Mouse (Mus musculus) heart, adult 10 weeks (tissue): ENCODE results near the gene Camsap3. TPM values are rescaled to one million over a fixed set of nuclear protein-coding genes. Genes with fewer than 3 reads are reported as not detected.

ENCODE experiments used
- polyA plus RNA-seq: library from polyadenylated mRNA; stranded (reverse); fragments of 350-450 nt; fragmentation: Illumina TruSeq; extraction: RNeasy Lipid Tissue Mini Kit (QIAGEN cat#74804); gene quantifications from one replicate; pipeline ENCODE4 v1.2.3, GENCODE M21; 2014; ENCODE audit warnings: low read depth, low replicate concordance

Camsap3 gene
- polyA plus RNA-seq = 1.6 TPM

DNA sequence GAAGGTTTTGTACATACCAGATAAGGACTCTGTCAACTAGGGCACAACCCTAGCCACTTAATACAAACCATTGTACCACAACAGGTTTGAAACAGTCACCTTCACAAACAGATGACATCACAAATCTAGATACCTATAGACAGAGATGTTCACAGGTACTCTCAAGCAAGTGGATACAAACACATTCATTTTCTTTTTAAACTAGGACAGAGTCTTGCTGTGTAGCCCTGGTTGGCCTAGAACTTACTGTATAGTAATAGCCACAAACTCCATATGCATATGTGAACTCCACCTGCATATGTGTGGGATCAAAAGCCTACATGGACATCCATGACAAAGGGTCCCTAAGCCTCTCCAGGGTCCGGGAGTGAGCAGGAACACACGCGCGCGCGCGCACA lies at the start of gene Camsap3:
Gene Camsap3, plus strand, starts transcription at position 301 of the 398 bp plus-strand sequence.

DNA sequence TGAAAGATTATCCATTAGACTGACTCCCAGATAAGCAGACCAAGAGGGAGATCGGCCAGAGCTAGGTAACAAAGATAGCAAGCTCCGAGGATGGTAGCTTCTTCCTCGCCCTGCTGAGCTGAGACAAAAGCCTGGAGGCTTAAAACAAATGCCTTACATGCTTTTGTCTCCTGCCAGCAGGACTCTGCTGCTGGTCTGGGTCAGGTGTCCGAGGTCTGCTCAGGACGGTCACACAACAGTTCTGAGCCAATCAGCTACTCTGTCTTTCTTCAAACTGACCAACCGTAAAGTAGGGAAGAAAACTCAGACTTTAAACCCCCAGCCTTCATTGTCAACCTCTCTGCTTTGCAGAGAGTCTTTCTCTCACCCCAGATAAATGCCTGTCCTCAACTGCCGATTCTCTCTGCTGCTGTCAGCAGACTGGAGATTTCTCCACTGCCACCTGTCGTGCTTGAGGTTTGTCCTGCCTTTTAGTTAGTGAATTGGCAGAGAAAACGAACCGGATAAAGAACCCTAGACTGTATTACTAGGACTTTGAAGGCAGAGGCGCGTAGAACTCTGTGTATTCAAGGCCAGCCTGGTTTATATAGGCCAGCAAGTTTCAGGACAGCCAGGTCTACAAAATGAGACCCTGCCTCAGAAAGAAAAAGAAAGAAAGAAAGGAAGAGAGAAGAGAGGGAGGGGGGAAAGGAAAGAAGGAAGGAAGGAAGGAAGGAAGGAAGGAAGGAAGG lies 19.3 kb upstream of the Camsap3 start, which contains the start of gene C330021F23Rik:
Gene C330021F23Rik, plus strand, starts transcription at position 350 of the 731 bp plus-strand sequence.

DNA sequence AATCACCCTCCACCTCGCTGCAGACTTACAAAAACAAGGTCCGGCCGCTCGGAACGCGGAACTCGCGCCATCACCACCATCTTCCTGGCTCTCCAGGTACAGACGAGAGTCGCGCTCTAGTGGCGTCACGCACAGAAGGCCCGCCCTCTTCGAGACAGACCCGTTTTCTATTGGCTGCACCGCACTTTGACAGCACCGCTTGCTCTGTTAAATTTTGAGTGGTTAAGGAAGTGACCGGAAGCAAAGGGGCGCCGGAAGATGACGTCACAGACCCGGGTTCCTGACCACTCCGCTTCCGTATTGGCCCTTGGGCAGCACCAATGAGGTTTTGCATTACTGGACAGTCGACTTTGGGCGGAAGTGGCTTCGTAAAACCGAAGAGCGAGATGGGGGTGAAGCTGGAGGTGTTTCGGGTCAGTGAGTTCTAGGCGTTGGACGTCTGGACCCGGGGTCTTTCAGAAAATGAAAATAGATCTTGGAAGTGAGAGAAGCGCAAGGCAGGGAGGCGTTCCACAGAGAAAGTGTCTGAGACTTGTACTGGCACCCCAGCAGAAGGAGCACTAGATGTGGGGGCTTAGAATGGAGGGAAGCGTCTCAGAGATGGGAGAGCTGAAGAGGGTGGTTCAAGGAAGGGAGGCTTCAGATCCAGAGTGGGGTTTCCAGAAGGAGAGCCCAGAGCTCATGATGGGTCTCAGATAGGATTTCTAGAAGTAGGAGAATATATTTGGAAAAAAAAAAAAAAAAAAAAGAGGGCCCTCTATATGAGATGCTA lies 34.3 kb downstream of the Camsap3 start, which contains the start of the genes Xab2 and Pet100:
Gene Xab2, minus strand, starts transcription at position 118 of the 772 bp plus-strand sequence.
Gene Pet100, plus strand, starts transcription at position 350 of the 772 bp plus-strand sequence.

DNA sequence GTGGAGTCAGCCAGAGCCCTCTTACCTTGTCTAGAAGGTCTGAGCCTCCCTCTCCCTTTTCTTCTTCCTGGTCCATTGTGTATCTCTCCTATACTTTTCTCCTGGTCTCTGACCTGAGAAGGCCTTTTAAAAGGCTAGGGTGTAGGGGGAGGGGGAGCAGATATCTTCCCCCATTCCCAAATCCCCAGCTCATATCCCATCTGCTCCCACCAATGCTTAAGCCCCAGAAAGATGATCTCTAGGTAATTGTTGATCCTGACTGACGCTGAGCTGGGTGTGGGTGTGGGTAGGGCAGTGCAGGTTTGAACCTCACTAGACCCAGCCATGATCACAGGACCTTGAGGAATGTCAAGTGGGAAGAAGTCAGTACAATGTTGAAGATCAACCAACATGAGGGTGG lies 38.4 kb downstream of the Camsap3 start, which contains the start of gene Pcp2:
Gene Pcp2, minus strand, starts transcription at position 101 of the 400 bp plus-strand sequence.

DNA sequence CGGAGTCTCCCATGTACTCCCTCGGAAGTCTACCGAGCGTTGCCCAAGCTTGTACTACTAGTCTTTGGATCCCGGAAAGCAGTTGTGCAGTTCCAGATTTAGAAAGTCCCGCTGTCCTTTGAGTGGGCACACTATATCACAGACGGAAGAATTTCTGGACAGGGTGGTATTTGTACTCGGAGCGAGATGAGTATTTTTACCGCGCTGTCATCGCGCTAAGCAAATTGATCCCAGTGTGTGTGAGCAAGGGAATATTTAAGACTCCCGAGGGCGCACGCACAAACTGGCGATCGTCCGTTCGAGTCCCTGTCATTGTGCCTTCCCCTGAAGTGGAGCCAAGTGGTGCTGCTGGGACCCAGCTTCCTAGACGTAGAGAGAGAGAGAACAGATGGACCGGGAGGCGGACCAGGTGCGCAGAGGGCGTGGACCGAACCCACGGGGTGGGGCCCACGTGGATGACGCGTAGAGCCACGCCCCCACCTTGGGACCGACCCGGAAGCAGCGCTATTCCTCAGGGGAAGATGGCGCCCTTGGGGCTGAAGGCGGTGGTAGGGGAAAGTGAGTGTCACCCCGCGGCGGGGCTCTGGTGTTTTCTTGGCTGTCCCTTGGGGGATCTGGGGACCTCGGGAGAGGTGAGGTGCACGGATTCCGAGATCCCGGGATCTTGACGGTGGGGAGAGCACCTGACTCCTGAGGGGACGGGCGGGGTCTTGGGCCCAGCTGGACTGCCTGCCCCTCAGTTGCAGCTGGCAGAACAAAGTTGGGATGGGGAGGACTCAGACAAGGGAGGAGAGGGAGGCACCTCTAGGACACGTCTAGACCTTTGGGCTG lies 43.8 kb downstream of the Camsap3 start, which contains the start of gene Stxbp2:
Gene Stxbp2, plus strand, starts transcription at position 309 of the 831 bp plus-strand sequence.

DNA sequence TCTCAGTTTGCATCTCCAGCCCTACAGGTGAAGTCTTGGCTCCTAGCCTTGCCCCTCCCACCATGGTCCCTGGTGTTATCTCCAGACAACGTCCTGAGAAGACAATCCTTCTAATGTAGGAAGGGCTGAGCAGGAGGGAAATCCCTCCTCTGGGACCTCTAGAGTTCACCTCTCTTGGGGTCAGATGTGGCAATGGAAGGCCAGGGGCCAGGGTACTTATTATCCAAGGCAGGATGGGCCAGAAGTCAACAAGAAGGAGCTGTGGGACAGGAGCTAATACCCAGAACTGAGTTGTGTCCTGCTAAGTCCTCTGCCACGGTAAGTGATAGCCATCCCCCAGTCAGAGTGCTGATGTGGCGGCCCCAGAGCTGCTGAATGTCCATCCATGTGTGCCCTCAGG lies 68.4 kb downstream of the Camsap3 start, which contains the start of gene Retn:
Gene Retn, plus strand, starts transcription at position 245 of the 400 bp plus-strand sequence.

Other genes starting within 250 kb of the Camsap3 start
- gene A430078G23Rik, start 233.9 kb upstream of the Camsap3 start, polyA plus RNA-seq = 0.26 TPM
- gene Arhgef18, start 194.3 kb upstream of the Camsap3 start, polyA plus RNA-seq = 10.9 TPM
- gene Pex11g, start 119.6 kb upstream of the Camsap3 start, polyA plus RNA-seq = 3.0 TPM
- not detected for gene Tex45, start 116.4 kb upstream of the Camsap3 start, polyA plus RNA-seq
- 28.6 TPM for gene Zfp358, start 94.2 kb upstream of the Camsap3 start, polyA plus RNA-seq
- gene Mcoln1, start 86.8 kb upstream of the Camsap3 start, polyA plus RNA-seq = 39.1 TPM
- gene Pnpla6, start 71.9 kb upstream of the Camsap3 start, polyA plus RNA-seq = 19.1 TPM
- gene C330021F23Rik, start 19.3 kb upstream of the Camsap3 start, polyA plus RNA-seq = not detected
- gene Xab2, start 34.0 kb downstream of the Camsap3 start, polyA plus RNA-seq = 16.1 TPM
- gene Pet100, start 34.3 kb downstream of the Camsap3 start, polyA plus RNA-seq = 38.0 TPM
- not detected for gene Pcp2, start 38.3 kb downstream of the Camsap3 start, polyA plus RNA-seq
- gene Stxbp2, start 43.7 kb downstream of the Camsap3 start, polyA plus RNA-seq = 9.3 TPM
- 5.4 TPM for gene Retn, start 68.5 kb downstream of the Camsap3 start, polyA plus RNA-seq
- not detected for gene Mcemp1, start 78.5 kb downstream of the Camsap3 start, polyA plus RNA-seq
- gene Fcor, start 85.1 kb downstream of the Camsap3 start, polyA plus RNA-seq = 5.2 TPM
- 24.2 TPM for gene Trappc5, start 89.0 kb downstream of the Camsap3 start, polyA plus RNA-seq
- gene Fcer2a, start 106.9 kb downstream of the Camsap3 start, polyA plus RNA-seq = 0.73 TPM
- gene Clec4g, start 133.4 kb downstream of the Camsap3 start, polyA plus RNA-seq = 0.99 TPM
- gene Cd209a, start 161.7 kb downstream of the Camsap3 start, polyA plus RNA-seq = 0.76 TPM